Mouse (Mus musculus): ENCODE measurements around the gene Olfr871. TPM values are rescaled to one million over a fixed set of nuclear protein-coding genes. Genes with fewer than 3 reads are reported as not detected.

Olfr871 gene
- total RNA-seq (2023), result not detected

GRCm38 (mm10) chr9:20211907-20212306 lies at the start of gene Olfr871:
Gene Olfr871 (plus strand): TSS chr9:20212207.

GRCm38 (mm10) chr9:20173957-20174356 lies 38.0 kb upstream of the Olfr871 start, which contains the start of gene Olfr870:
Gene Olfr870 (minus strand): TSS chr9:20174057.

GRCm38 (mm10) chr9:20236819-20237218 lies 24.8 kb downstream of the Olfr871 start, which contains the start of gene Olfr872:
Gene Olfr872 (plus strand): TSS chr9:20237119.

Other genes with a start within 250 kb of the Olfr871 start
- not detected for gene Olfr866, start 184.2 kb upstream of the Olfr871 start, total RNA-seq (2023)
- gene Olfr867, start 154.6 kb upstream of the Olfr871 start, total RNA-seq (2023), result not detected
- gene Olfr868, start 113.6 kb upstream of the Olfr871 start, total RNA-seq (2023), result not detected
- not detected for gene Olfr869, start 83.2 kb upstream of the Olfr871 start, total RNA-seq (2023)
- gene Olfr870, start 38.1 kb upstream of the Olfr871 start, total RNA-seq (2023), result not detected
- not detected for gene Olfr872, start 24.9 kb downstream of the Olfr871 start, total RNA-seq (2023)
- not detected for gene Olfr39, start 70.1 kb downstream of the Olfr871 start, total RNA-seq (2023)
- gene Olfr873, start 86.3 kb downstream of the Olfr871 start, total RNA-seq (2023), result not detected
- gene Olfr18, start 123.9 kb downstream of the Olfr871 start, total RNA-seq (2023), result not detected
- gene Zfp560, start 173.0 kb downstream of the Olfr871 start, total RNA-seq (2023), result 10 to 100 TPM in 1 of 2 experiments, 1 to 10 TPM in 1; 7.3 to 10.5 TPM
- 10 to 100 TPM; 44.4 to 50.1 TPM for gene Zfp26, start 248.0 kb downstream of the Olfr871 start, total RNA-seq (2023)